Mouse (Mus musculus) bone marrow, adult 2 months (tissue): ENCODE measurements around the gene Scube3. TPM values are rescaled to one million over a fixed set of nuclear protein-coding genes. Genes with fewer than 3 reads are reported as not detected.

ENCODE experiments used
- H3K27ac ChIP-seq: fragments of 200-500 bp; 2 replicates; pipeline ENCODE4 v1.5.1; 2012; ENCODE audit warnings: low read depth, mild to moderate bottlenecking, control low read depth, inconsistent platforms, low read length; ENCODE audit not compliant: control insufficient read depth, poor library complexity, insufficient read depth
- H3K4me1 ChIP-seq: fragments of 200-500 bp; 2 replicates; pipeline ENCODE4 v1.6.1; 2011; ENCODE audit warnings: low read length; ENCODE audit not compliant: control insufficient read depth, insufficient read depth
- H3K4me3 ChIP-seq: fragments of 200-500 bp; replicated peaks from 2 replicates; pipeline ENCODE3; 2011; ENCODE audit warnings: mild to moderate bottlenecking, low read depth, low read length, control low read depth; ENCODE audit not compliant: control insufficient read depth
- CTCF ChIP-seq: fragments of 200-500 bp; IDR thresholded peaks from 2 replicates; pipeline ENCODE4 v1.5.1; 2011; ENCODE audit warnings: low read length, control low read depth; ENCODE audit not compliant: control insufficient read depth, insufficient read depth
- POLR2A ChIP-seq: fragments of 200-500 bp; IDR thresholded peaks from 2 replicates; pipeline ENCODE4 v1.6.1; 2011; ENCODE audit warnings: low read depth, mild to moderate bottlenecking, control low read depth, low read length, borderline replicate concordance; ENCODE audit not compliant: control insufficient read depth
- WGBS: fragments of 180-500 bp; shearing (Covaris S2); methylation state at CpG from one replicate; pipeline ENCODE4 v1.1.7; 2018; 5-methylcytosine and 5-hydroxymethylcytosine counted together
- polyA plus RNA-seq: library from polyadenylated mRNA; stranded (reverse); fragments of >200 nt; gene quantifications from 2 replicates; pipeline ENCODE4 v1.2.4, GENCODE M21; 2011; ENCODE audit warnings: low replicate concordance; ENCODE audit not compliant: missing spikeins, insufficient read depth, insufficient read length

The Scube3 gene
- polyA plus RNA-seq, 1 experiment, result 0.57 TPM

DNA sequence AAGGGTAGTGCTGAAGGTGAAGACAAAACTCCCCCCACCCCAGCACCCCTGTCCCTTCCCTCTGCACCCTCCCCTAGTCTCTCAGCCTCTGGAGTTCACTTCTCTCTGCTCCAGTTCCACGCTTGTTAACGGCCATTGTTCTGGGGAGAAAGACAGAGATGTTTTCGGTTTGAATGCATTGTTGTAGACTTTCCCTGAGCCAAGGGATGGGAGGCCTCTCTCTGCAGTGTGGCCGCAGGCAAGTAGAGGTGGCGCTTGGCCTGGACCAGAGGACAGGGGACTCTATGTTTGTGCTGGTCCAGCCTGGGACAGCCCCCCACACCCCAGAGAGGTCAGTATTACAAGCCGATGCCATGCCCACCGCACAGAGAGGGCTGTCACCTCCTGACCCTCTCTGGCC is 18.3 kb upstream of the Scube3 start:
- no peak for TF ChIP-seq POLR2A
- no peak for TF ChIP-seq CTCF
- H3K4me3 ChIP-seq, result no peak overlapping the region
- H3K27ac ChIP-seq, result no peak overlapping the region
- WGBS, result 83% methylated on average over 7 of the region's 7 CpGs
- no peaks in the 10 kb centered on the region for H3K4me1 ChIP-seq

DNA sequence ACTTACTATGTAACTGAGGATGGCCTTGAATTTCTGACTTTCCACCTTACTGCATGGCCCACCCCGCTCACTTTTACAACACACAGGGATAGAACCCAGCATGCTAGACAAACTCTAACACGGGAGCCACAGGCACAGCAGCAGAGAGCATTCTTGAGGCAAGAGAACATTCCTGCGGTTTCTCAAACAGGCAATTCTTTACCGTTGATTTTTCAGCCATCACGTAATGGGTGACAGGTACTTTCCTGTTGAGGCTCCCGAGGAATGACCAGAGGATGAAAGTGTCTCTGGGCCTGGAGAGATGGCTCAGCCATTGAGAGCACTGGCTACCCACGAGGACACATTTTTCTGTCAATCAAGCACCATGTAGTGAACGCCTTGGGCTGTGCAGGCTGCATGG is 17.6 kb upstream of the Scube3 start:
- 53% methylated on average over 8 of the region's 8 CpGs for WGBS
- H3K27ac ChIP-seq, result no peak overlapping the region
- TF ChIP-seq CTCF, result no peak
- TF ChIP-seq POLR2A, result no peak
- H3K4me1 ChIP-seq, result no peaks in the 10 kb centered on the region
- no peak overlapping the region for H3K4me3 ChIP-seq

DNA sequence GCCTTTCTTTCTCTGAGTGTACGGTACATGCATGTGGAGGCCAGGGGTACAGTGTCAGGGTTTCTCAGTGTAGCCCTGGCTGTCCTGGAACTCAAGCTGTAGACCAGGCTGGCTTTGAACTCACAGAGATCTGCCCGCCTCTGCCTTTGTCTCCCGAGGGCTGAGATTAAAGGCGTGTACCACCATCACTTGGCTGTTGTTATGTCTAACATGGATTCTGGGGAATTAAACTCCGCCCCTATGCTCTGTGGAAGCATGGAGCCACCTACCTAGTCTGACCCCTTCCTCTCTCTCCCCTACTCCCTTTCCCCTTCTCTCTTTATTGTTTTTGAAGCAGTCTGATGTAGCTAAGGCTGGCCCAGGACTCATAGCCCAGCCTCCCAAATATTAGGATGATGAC is 12.1 kb upstream of the Scube3 start:
- TF ChIP-seq CTCF (no peak), POLR2A (no peak)
- WGBS, result 81% methylated on average over 5 of the region's 5 CpGs
- no peaks in the 10 kb centered on the region; the same call in 1 of the 2 replicates for H3K4me1 ChIP-seq
- no peak overlapping the region for H3K4me3 ChIP-seq
- H3K27ac ChIP-seq, result no peak overlapping the region

DNA sequence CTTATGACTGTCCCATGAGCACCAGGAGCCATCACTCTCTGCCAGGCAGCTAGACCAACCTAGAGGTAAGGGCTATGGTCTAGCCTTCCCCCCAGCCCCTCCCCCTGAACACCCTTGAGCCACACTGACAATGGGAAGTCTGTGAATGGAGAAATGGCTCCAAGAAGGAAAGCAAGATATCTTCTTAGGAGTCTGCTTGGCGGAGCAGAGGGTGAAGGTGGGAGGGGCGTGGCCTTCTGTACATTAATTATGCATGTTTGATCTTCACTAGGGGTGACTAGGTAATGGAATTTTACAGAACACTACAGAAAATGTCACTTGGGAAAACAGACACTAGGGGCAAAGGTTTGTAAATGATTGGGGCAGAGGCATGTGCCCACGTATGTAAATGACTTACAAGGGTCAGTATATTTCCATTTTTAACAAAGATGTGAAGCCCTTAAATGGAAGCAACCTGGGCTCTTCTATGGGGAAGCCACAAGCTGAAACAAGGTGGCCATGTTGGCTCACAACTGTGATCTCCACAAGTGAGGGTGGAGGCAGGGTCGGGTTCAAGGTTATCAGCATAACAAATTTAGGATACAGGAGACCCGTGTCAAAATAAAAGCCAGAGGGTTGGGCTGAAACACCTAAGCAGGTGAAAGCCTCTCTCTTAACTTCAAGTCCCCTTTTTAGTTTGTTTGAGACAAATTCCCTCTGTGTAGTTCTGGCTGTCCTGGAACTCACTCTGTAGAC is 11.4 kb upstream of the Scube3 start:
- H3K4me3 ChIP-seq, result no peak overlapping the region
- H3K4me1 ChIP-seq, result no peaks in the 10 kb centered on the region; the same call in 1 of the 2 replicates
- 61% methylated on average over 5 of the region's 5 CpGs for WGBS
- no peak overlapping the region for H3K27ac ChIP-seq
- TF ChIP-seq CTCF (no peak), POLR2A (no peak)

DNA sequence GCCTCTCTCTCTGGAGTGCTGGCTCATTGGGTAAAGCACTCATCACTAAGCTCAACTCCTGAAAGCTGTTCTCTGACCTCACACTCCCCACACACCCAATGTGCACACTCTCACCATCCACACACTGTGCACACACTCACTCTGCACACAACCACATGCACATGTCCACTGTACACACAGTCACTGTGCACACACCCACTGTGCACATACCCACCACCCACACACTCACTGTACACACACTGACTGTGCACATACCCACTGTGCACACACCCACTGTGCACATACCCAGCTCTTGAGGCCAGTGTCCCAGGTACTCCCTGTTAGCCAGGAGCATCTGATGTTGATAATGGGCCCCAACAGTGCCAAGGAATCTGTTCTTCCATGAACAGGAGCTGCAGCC is 10.8 kb upstream of the Scube3 start:
- TF ChIP-seq POLR2A, result no peak
- H3K4me1 ChIP-seq, result no peaks in the 10 kb centered on the region; the same call in 1 of the 2 replicates
- H3K4me3 ChIP-seq, result no peak overlapping the region
- no peak overlapping the region for H3K27ac ChIP-seq

DNA sequence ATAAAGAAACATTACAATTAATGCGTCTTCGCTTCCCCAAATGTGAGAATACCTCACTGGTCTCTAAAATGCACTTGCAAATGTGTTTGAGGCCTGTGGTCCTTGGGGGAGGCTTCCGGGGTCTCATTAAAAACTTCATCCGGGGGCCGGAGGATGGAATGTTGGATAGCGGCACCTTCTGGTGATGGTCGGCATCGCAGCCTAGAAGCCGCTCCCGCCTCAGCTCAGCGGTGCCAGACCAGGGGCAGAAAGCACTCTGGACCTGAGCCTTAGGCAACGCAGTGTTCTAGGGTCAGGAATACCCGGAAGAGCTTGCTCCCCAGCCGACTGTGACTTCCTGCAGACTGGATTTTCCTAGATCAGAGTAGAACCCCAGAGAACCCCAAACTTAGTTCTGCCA is 8.7 kb upstream of the Scube3 start:
- 1% methylated on average over 14 of the region's 14 CpGs for WGBS

DNA sequence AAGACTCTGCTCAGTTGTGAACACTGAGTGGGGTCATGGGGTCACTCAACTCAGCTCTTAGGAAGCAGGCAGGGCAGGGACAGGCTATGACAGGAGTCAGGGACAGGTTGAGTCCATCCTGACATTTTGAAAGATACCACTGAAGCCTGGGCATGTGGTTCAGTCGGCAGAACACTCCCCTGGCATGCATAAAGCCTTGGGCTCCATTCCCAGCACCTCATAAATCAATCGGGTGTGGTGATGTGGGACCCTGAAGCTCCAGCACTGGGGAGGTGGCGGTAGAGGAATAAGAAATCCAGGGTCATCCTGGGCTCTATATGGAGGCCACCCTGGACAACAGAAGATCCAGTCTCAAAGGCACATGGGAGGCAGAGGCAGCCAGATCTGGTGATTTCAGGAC is 6.4 kb upstream of the Scube3 start:
- Histone ChIP-seq H3K4me1 (no peaks in the 10 kb centered on the region; the same call in 1 of the 2 replicates), H3K27ac (no peak overlapping the region), H3K4me3 (no peak overlapping the region)
- TF ChIP-seq CTCF (no peak), POLR2A (no peak)
- 67% methylated on average over 3 of the region's 3 CpGs for WGBS

More for the DNA sequence above, 8.7 kb upstream of the Scube3 start:
- TF ChIP-seq POLR2A (no peak), CTCF (peak; percentile 66)
- no peak overlapping the region for H3K27ac ChIP-seq
- no peaks in the 10 kb centered on the region; the same call in 1 of the 2 replicates for H3K4me1 ChIP-seq
- H3K4me3 ChIP-seq, result no peak overlapping the region

DNA sequence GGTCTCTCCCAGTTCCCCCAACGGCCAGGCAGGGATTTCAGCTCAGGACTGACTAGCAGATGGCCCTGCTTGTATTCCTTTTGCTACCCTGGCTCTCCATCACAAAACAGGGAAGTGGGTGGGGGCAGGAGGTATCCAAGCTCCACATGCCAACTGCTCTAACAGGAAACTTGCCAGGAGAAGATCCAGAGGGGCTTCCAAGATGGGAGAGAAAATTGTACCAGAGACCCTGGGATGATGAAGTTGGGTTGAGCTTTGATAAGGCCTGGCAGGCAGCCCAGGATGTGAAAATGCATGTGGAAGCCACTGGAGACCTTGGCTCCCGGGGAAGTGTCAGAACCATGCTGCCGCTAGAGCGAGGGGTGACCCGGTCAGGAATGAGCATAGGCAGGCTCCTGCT is 5.7 kb upstream of the Scube3 start:
- Histone ChIP-seq H3K4me1 (no peaks in the 10 kb centered on the region), H3K27ac (no peak overlapping the region), H3K4me3 (no peak overlapping the region)
- 65% methylated on average over 5 of the region's 5 CpGs for WGBS
- TF ChIP-seq POLR2A (no peak), CTCF (no peak)

DNA sequence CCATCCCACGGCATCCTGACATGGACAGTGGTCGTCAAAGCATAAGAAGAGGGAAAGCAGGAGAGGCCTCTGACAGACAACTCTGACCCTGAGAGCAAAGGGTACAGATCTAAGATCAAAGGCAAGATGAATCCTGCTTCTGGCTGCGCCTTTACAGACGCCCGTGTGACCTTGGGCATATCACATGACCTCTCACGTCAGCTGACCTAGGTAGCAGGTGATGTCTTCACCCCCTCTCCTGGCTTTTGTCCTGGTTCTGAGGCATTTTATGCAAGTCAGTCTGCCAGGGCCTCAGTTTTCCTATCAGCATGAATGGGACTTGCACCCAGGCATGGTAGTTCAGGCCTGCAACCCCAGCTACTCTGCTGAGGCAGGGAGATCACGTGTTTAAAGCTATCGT is 3.9 kb upstream of the Scube3 start:
- H3K4me3 ChIP-seq, result no peak overlapping the region
- no peak for TF ChIP-seq CTCF
- no peak for TF ChIP-seq POLR2A
- WGBS, result 81% methylated on average over 8 of the region's 8 CpGs
- no peaks in the 10 kb centered on the region for H3K4me1 ChIP-seq
- no peak overlapping the region for H3K27ac ChIP-seq
